Mouse (Mus musculus) stomach, embryonic 16.5 days (tissue): ENCODE data around the gene Cacna1g. TPM values are rescaled to one million over a fixed set of nuclear protein-coding genes. Genes with fewer than 3 reads are reported as not detected.

Source experiments
- ATAC-seq: fragments of 200-750 bp; cut with Nextera tagmentation; 2 replicates; pipeline ENCODE4 v1.8.0; 2017; ENCODE audit warnings: moderate number of reproducible peaks, moderate TSS enrichment; ENCODE audit not compliant: insufficient read depth, low FRiP score
- H3K27ac ChIP-seq: fragments of 300-500 bp; sonication (generic); 2 replicates; pipeline ENCODE4 v1.5.1; 2014; ENCODE audit warnings: low read length
- H3K27me3 ChIP-seq: fragments of 300-500 bp; sonication (generic); 2 replicates; pipeline ENCODE4 v1.6.1; 2014; ENCODE audit warnings: low read length, control low read depth, mixed read lengths; ENCODE audit not compliant: control insufficient read depth, insufficient read depth
- H3K36me3 ChIP-seq: fragments of 300-500 bp; sonication (generic); 2 replicates; pipeline ENCODE4 v1.6.1; 2014; ENCODE audit warnings: low read length; ENCODE audit not compliant: control insufficient read depth, insufficient read depth
- H3K4me1 ChIP-seq: fragments of 300-500 bp; sonication (generic); 2 replicates; pipeline ENCODE4 v1.6.1; 2014; ENCODE audit warnings: low read length, control low read depth, mixed read lengths; ENCODE audit not compliant: control insufficient read depth, insufficient read depth
- H3K4me2 ChIP-seq: fragments of 300-500 bp; sonication (generic); 2 replicates; pipeline ENCODE4 v1.6.1; 2014; ENCODE audit warnings: low read depth, low read length, mixed read lengths
- H3K4me3 ChIP-seq: fragments of 300-500 bp; sonication (generic); replicated peaks from 2 replicates; pipeline ENCODE4 v1.5.1; 2014; ENCODE audit warnings: mild to moderate bottlenecking, low read length
- H3K9ac ChIP-seq: fragments of 300-500 bp; sonication (generic); 2 replicates; pipeline ENCODE4 v1.6.1; 2014; ENCODE audit warnings: low read length
- H3K9me3 ChIP-seq: fragments of 300-500 bp; sonication (generic); replicated peaks from 2 replicates; pipeline ENCODE4 v1.6.1; 2016; ENCODE audit warnings: low read length, control low read depth; ENCODE audit not compliant: control insufficient read depth
- WGBS: fragments of 180-500 bp; shearing (Covaris S2); extraction: QIAGEN DNeasy Blood & Tissue Kit; methylation state at CpG from one replicate; pipeline ENCODE4 v1.1.7; 2014; 5-methylcytosine and 5-hydroxymethylcytosine counted together
- polyA plus RNA-seq: library from polyadenylated mRNA; unstranded; fragments of >200 nt; fragmentation: Nextera tagmentation; extraction: Ambion mirVana; gene quantifications from 2 replicates; pipeline ENCODE4 v1.2.1, GENCODE M21; 2015

Gene Cacna1g
- polyA plus RNA-seq, 1 experiment from 2014 or later: 7.9 TPM

- Histone ChIP-seq H3K9ac (no peak overlapping the region), H3K4me2 (no peak overlapping the region), H3K27ac (no peak overlapping the region), H3K4me3 (no peak overlapping the region), H3K36me3 (no peaks in the 10 kb centered on the region), H3K4me1 (peaks cover 28% of the 10 kb centered on the region), H3K9me3 (no peaks in the 10 kb centered on the region), H3K27me3 (no peaks in the 10 kb centered on the region; the same call in 1 of the 2 replicates)
- 49% methylated on average over 15 of the region's 15 CpGs for WGBS
- ATAC-seq: no peak
Measured at GRCm38 (mm10) chr11:94424380-94424779, 49.6 kb downstream of the Cacna1g start.

- 64% methylated on average over 5 of the region's 5 CpGs for WGBS
- H3K27ac ChIP-seq: no peak overlapping the region
- H3K36me3 ChIP-seq: no peaks in the 10 kb centered on the region
- H3K9ac ChIP-seq: no peak overlapping the region
- H3K27me3 ChIP-seq: no peaks in the 10 kb centered on the region; the same call in 1 of the 2 replicates
- ATAC-seq: no peak
- no peak overlapping the region for H3K4me2 ChIP-seq
- H3K4me3 ChIP-seq: no peak overlapping the region
- H3K4me1 ChIP-seq: peaks cover 25% of the 10 kb centered on the region
- H3K9me3 ChIP-seq: no peaks in the 10 kb centered on the region
Measured at GRCm38 (mm10) chr11:94423855-94424254, 50.1 kb downstream of the Cacna1g start.

GRCm38 (mm10) chr11:94420991-94421390, 53.0 kb downstream of the Cacna1g start:
- H3K9ac ChIP-seq: no peak overlapping the region
- 68% methylated on average over 6 of the region's 6 CpGs for WGBS
- no peak overlapping the region for H3K4me3 ChIP-seq
- no peak for ATAC-seq
- no peaks in the 10 kb centered on the region; the same call in 1 of the 2 replicates for H3K27me3 ChIP-seq
- no peaks in the 10 kb centered on the region for H3K9me3 ChIP-seq
- H3K4me2 ChIP-seq: no peak overlapping the region
- no peaks in the 10 kb centered on the region for H3K36me3 ChIP-seq
- H3K27ac ChIP-seq: no peak overlapping the region
- peaks cover 11% of the 10 kb centered on the region for H3K4me1 ChIP-seq

- H3K4me3 ChIP-seq: no peak overlapping the region
- H3K4me1 ChIP-seq: peaks cover 6% of the 10 kb centered on the region
- ATAC-seq: no peak
- no peak overlapping the region for H3K9ac ChIP-seq
- H3K36me3 ChIP-seq: no peaks in the 10 kb centered on the region
- no peak overlapping the region for H3K27ac ChIP-seq
- H3K4me2 ChIP-seq: no peak overlapping the region
- H3K27me3 ChIP-seq: no peaks in the 10 kb centered on the region; the same call in 1 of the 2 replicates
- H3K9me3 ChIP-seq: no peaks in the 10 kb centered on the region
- 13% methylated on average over 7 of the region's 7 CpGs for WGBS
Measured at GRCm38 (mm10) chr11:94420325-94420724, 53.7 kb downstream of the Cacna1g start.

GRCm38 (mm10) chr11:94419004-94419727, 54.8 kb downstream of the Cacna1g start:
- ATAC-seq: no peak
- Histone ChIP-seq H3K27me3 (no peaks in the 10 kb centered on the region; the same call in 1 of the 2 replicates), H3K36me3 (no peaks in the 10 kb centered on the region), H3K4me3 (no peak overlapping the region), H3K27ac (no peak overlapping the region), H3K4me1 (peaks cover 6% of the 10 kb centered on the region), H3K4me2 (no peak overlapping the region), H3K9me3 (no peaks in the 10 kb centered on the region), H3K9ac (no peak overlapping the region)
- WGBS: 60% methylated on average over 10 of the region's 10 CpGs

- ATAC-seq: peak; percentile 19; the same call in 1 of the 2 replicates
- H3K4me1 ChIP-seq: peaks cover 17% of the 10 kb centered on the region
- no peaks in the 10 kb centered on the region for H3K9me3 ChIP-seq
- WGBS: 41% methylated on average over 4 of the region's 4 CpGs
- no peaks in the 10 kb centered on the region for H3K36me3 ChIP-seq
- H3K4me3 ChIP-seq: no peak overlapping the region
- H3K4me2 ChIP-seq: no peak overlapping the region
- peak overlapping the region; percentile 34; the same call in 1 of the 2 replicates for H3K9ac ChIP-seq
- H3K27me3 ChIP-seq: no peaks in the 10 kb centered on the region
- H3K27ac ChIP-seq: no peak overlapping the region
Measured at GRCm38 (mm10) chr11:94414042-94414441, 60.0 kb downstream of the Cacna1g start.

GRCm38 (mm10) chr11:94413516-94413915, 60.5 kb downstream of the Cacna1g start:
- no peak overlapping the region for H3K4me3 ChIP-seq
- H3K36me3 ChIP-seq: no peaks in the 10 kb centered on the region
- no peak overlapping the region for H3K27ac ChIP-seq
- H3K27me3 ChIP-seq: no peaks in the 10 kb centered on the region
- no peak overlapping the region for H3K9ac ChIP-seq
- peaks cover 17% of the 10 kb centered on the region for H3K4me1 ChIP-seq
- no peak overlapping the region for H3K4me2 ChIP-seq
- WGBS: 27% methylated on average over 8 of the region's 8 CpGs
- H3K9me3 ChIP-seq: no peaks in the 10 kb centered on the region
- no peak for ATAC-seq

- Histone ChIP-seq H3K9ac (no peak overlapping the region), H3K4me2 (no peak overlapping the region), H3K4me1 (peaks cover 17% of the 10 kb centered on the region), H3K36me3 (no peaks in the 10 kb centered on the region), H3K9me3 (no peaks in the 10 kb centered on the region), H3K4me3 (no peak overlapping the region), H3K27me3 (no peaks in the 10 kb centered on the region), H3K27ac (no peak overlapping the region)
- no peak for ATAC-seq
- 25% methylated on average over 10 of the region's 10 CpGs for WGBS
Measured at GRCm38 (mm10) chr11:94412998-94413469, 61.0 kb downstream of the Cacna1g start.

GRCm38 (mm10) chr11:94412562-94412961, 61.4 kb downstream of the Cacna1g start:
- Histone ChIP-seq H3K4me3 (no peak overlapping the region), H3K9me3 (no peaks in the 10 kb centered on the region), H3K27me3 (no peaks in the 10 kb centered on the region), H3K4me2 (no peak overlapping the region), H3K9ac (no peak overlapping the region), H3K4me1 (peaks cover 22% of the 10 kb centered on the region), H3K36me3 (no peaks in the 10 kb centered on the region), H3K27ac (no peak overlapping the region)
- WGBS: 26% methylated on average over 2 of the region's 2 CpGs
- no peak for ATAC-seq
